Mouse (Mus musculus): ENCODE results near the gene Olfr654. TPM values are rescaled to one million over a fixed set of nuclear protein-coding genes. Genes with fewer than 3 reads are reported as not detected.

The Olfr654 gene
- polyA plus RNA-seq, 1 experiment from 2014 or later: not detected

Other genes starting within 250 kb of the Olfr654 start
- gene Trim12c, start 233.7 kb upstream of the Olfr654 start, polyA plus RNA-seq (2016; fragmentation: Nextera tagmentation; extraction: Ambion mirVana): 2.0 and 2.3 TPM in 2 replicates
- not detected in 2 replicates for gene Trim30b, start 217.1 kb upstream of the Olfr654 start, polyA plus RNA-seq (2016; fragmentation: Nextera tagmentation; extraction: Ambion mirVana)
- gene Trim30c, start 186.2 kb upstream of the Olfr654 start, polyA plus RNA-seq (2016; fragmentation: Nextera tagmentation; extraction: Ambion mirVana): 0.18 TPM in 1 of 2 replicates, not detected in the other
- gene Trim30a, start 121.8 kb upstream of the Olfr654 start, polyA plus RNA-seq (2016; fragmentation: Nextera tagmentation; extraction: Ambion mirVana): 0.72 and 1.3 TPM in 2 replicates
- 0.15 and 0.27 TPM in 2 replicates for gene Trim30d, start 79.2 kb upstream of the Olfr654 start, polyA plus RNA-seq (2016; fragmentation: Nextera tagmentation; extraction: Ambion mirVana)
- not detected in 2 replicates for gene Olfr651, start 36.9 kb upstream of the Olfr654 start, polyA plus RNA-seq (2016; fragmentation: Nextera tagmentation; extraction: Ambion mirVana)
- gene Olfr652, start 26.1 kb upstream of the Olfr654 start, polyA plus RNA-seq (2016; fragmentation: Nextera tagmentation; extraction: Ambion mirVana): not detected in 2 replicates
- not detected in 2 replicates for gene Olfr653, start 9.7 kb upstream of the Olfr654 start, polyA plus RNA-seq (2016; fragmentation: Nextera tagmentation; extraction: Ambion mirVana)
- gene Olfr655, start 14.8 kb downstream of the Olfr654 start, polyA plus RNA-seq (2016; fragmentation: Nextera tagmentation; extraction: Ambion mirVana): not detected in 2 replicates
- not detected in 2 replicates for gene Olfr656, start 26.9 kb downstream of the Olfr654 start, polyA plus RNA-seq (2016; fragmentation: Nextera tagmentation; extraction: Ambion mirVana)
- gene Olfr657, start 37.8 kb downstream of the Olfr654 start, polyA plus RNA-seq (2016; fragmentation: Nextera tagmentation; extraction: Ambion mirVana): not detected in 2 replicates
- not detected in 2 replicates for gene Olfr658, start 60.3 kb downstream of the Olfr654 start, polyA plus RNA-seq (2016; fragmentation: Nextera tagmentation; extraction: Ambion mirVana)
- not detected in 2 replicates for gene Olfr659, start 79.7 kb downstream of the Olfr654 start, polyA plus RNA-seq (2016; fragmentation: Nextera tagmentation; extraction: Ambion mirVana)
- not detected in 2 replicates for gene Olfr661, start 99.5 kb downstream of the Olfr654 start, polyA plus RNA-seq (2016; fragmentation: Nextera tagmentation; extraction: Ambion mirVana)
- not detected in 2 replicates for gene Usp17le, start 190.4 kb downstream of the Olfr654 start, polyA plus RNA-seq (2016; fragmentation: Nextera tagmentation; extraction: Ambion mirVana)

Data from embryonic facial prominence, embryonic 12.5 days (tissue).